Mouse (Mus musculus) liver, adult 2 months (tissue): ENCODE measurements around the gene B3gnt2.

Experiments
- CTCF ChIP-seq: fragments of 200-500 bp; IDR thresholded peaks from 2 replicates; pipeline ENCODE4 v1.5.1; 2011; ENCODE audit warnings: low read depth, low read length, control low read depth
- POLR2A ChIP-seq: fragments of 200-500 bp; IDR thresholded peaks from 2 replicates; pipeline ENCODE4 v1.6.1; 2011; ENCODE audit warnings: low read length, control low read depth; ENCODE audit not compliant: insufficient read depth; ENCODE audit errors: extremely low read depth

DNA sequence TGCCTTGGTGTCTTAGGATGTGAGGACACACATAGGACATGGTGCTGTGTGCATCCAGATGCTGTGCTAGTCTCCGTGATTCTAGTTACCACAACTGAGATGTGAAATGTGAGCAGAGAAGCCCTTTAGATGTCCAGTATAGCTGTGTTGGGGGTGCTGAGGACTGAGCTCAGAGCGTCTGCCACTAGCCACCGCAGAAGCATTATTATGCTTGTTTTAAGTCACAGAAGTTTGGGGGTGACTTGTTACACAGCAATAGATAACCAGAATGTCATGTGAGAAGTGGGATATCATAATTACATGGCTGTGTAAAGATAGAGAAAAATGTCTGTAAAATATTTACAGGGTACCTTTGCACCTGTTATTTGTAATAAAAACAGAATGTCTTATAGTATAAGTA is 109.2 kb downstream of the B3gnt2 start:
- TF ChIP-seq POLR2A, result no peak
- no peak for TF ChIP-seq CTCF
